ENCODE assay signal across 22 mouse cellular contexts in the genomic region with DNA sequence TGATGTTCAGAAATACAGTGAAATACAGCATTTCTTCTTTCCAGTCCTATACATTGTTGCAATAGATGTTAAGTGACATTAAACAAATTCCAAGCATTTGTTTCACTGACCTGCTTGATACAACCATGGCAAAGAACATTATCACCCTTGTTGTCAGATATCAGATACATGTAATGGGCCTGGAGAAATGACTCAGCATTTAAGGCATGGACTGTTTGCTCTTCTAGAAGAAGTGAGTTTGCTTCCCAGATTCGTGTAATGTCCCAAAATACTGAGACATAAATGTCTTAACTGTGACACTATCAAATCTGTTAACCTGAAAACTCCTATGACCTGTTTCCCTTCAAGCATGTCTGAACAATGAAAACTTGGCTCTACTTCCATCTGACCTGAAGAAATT. TPM values are rescaled to one million over a fixed set of nuclear protein-coding genes. Genes with fewer than 3 reads are reported as not detected.
DNase-seq lines count a peak whose midpoint lies in the region; ATAC-seq and TF ChIP-seq lines count a peak whose summit lies in the region.
"Had no signal": no experiment of that assay in that cellular context is flagged by ENCODE, and none has a peak within 500 bp of the region (broad histone marks: within the 10 kb centered on the region; RNA-seq: fewer than 3 reads in every experiment).

No protein-coding gene starts in this region.

- H3K36me3 ChIP-seq in liver, embryonic 13.5 days = no peaks in the 10 kb centered on the region
- no peaks in the 10 kb centered on the region for H3K36me3 ChIP-seq in liver, embryonic 11.5 days (ENCODE audit: control insufficient read depth, insufficient read depth, low read length)
- H3K36me3 ChIP-seq in CH12.LX (replicated peaks in 1 of 2; ENCODE audit: control insufficient read depth in 1 of 2, insufficient read depth in 1 of 2, low read length in 1 of 2) = peaks cover 3 to 37% of the 10 kb centered on the region in 2 experiments
- H3K36me3 ChIP-seq in small intestine, adult 2 months (ENCODE audit: control insufficient read depth, insufficient read depth, low read length) = no peaks in the 10 kb centered on the region
- H3K36me3 ChIP-seq: embryonic facial prominence, embryonic 10.5 days; embryonic facial prominence, embryonic 12.5 days; forebrain, embryonic 15.5 days had no signal

- no peak overlapping the region for H3K9ac ChIP-seq in liver, embryonic 13.5 days
- H3K9ac ChIP-seq in liver, embryonic 11.5 days (ENCODE audit: low read depth, low read length) = no peak overlapping the region
- 0 out of 2 replicates have a peak overlapping the region, but pooled peaks have one; percentile 25 for H3K9ac ChIP-seq in CH12.LX (ENCODE audit: insufficient read depth, low read depth)
- H3K9ac ChIP-seq: embryonic facial prominence, embryonic 12.5 days; forebrain, embryonic 13.5 days; forebrain, embryonic 15.5 days; forebrain, postnatal 0 days had no signal

- no peak for ATAC-seq in liver, embryonic 13.5 days (ENCODE audit: low read depth)
- ATAC-seq in liver, embryonic 11.5 days (replicated peaks; ENCODE audit: low FRiP score) = no peak
- ATAC-seq in inflammation-experienced regulatory T-cells, adult 6 months = no peak
- ATAC-seq: activated CD4-positive, CD25-positive, alpha-beta regulatory T cell, adult 4 months; CD4-positive, CD25-positive, alpha-beta regulatory T cell, adult 4 months; forebrain, embryonic 13.5 days; forebrain, embryonic 15.5 days; forebrain, postnatal 0 days; Patski had no signal

- H3K4me2 ChIP-seq in liver, embryonic 13.5 days = no peak overlapping the region
- no peak overlapping the region for H3K4me2 ChIP-seq in liver, embryonic 11.5 days
- H3K4me2 ChIP-seq in CH12.LX (ENCODE audit: insufficient read depth, low read depth, poor library complexity, severe bottlenecking) = no peak overlapping the region
- H3K4me2 ChIP-seq: embryonic facial prominence, embryonic 12.5 days; forebrain, embryonic 13.5 days; forebrain, embryonic 15.5 days had no signal

- H3K27me3 ChIP-seq in liver, embryonic 13.5 days = no peaks in the 10 kb centered on the region
- no peaks in the 10 kb centered on the region for H3K27me3 ChIP-seq in liver, embryonic 11.5 days (replicated peaks; ENCODE audit: control insufficient read depth, insufficient read depth, low read length)
- no peaks in the 10 kb centered on the region for H3K27me3 ChIP-seq in CH12.LX (replicated peaks)
- no peaks in the 10 kb centered on the region for H3K27me3 ChIP-seq in small intestine, adult 2 months (ENCODE audit: control insufficient read depth, insufficient read depth, low read length)
- H3K27me3 ChIP-seq: embryonic facial prominence, embryonic 12.5 days; forebrain, embryonic 13.5 days; forebrain, embryonic 15.5 days had no signal

- no peaks in the 10 kb centered on the region for H3K9me3 ChIP-seq in liver, embryonic 13.5 days (replicated peaks)
- no peaks in the 10 kb centered on the region for H3K9me3 ChIP-seq in liver, embryonic 11.5 days (ENCODE audit: control insufficient read depth, low read length)
- no peaks in the 10 kb centered on the region for H3K9me3 ChIP-seq in CH12.LX (replicated peaks; ENCODE audit: low read length)
- H3K9me3 ChIP-seq: embryonic facial prominence, embryonic 10.5 days; embryonic facial prominence, embryonic 12.5 days; forebrain, embryonic 13.5 days; forebrain, embryonic 15.5 days had no signal

- no peak for TF ChIP-seq EP300 in CH12.LX (IDR thresholded peaks at IDR 0.05; ENCODE audit: low read length)

- no peak for TF ChIP-seq RAD21 in CH12.LX (IDR thresholded peaks at IDR 0.05; ENCODE audit: low read depth, low read length)

- no peak for DNase-seq in liver, embryonic 13.5 days
- no peak for DNase-seq in liver, embryonic 11.5 days (ENCODE audit: low spot score)
- DNase-seq in CH12.LX (ENCODE audit: extremely low read depth) = no peak
- DNase-seq: adrenal gland, adult 8-10 months; adrenal gland, postnatal 14 days; adrenal gland, postnatal 36 days; B cell, adult 2 months; cerebellum, adult 11-12 months; cerebellum, adult 2 months; cerebellum, adult 9-10 months; cerebellum, postnatal 10 days; cerebellum, postnatal 25 days; forebrain, postnatal 0 days had no signal

- TF ChIP-seq POLR2A in CH12.LX (IDR thresholded peaks at IDR 0.05; ENCODE audit: low read depth, low read length) = no peak
- no peak for TF ChIP-seq POLR2A in small intestine, adult 2 months (IDR thresholded peaks at IDR 0.05; ENCODE audit: low read depth, low read length)

- H3K4me1 ChIP-seq in liver, embryonic 13.5 days (replicated peaks) = peaks cover 35% of the 10 kb centered on the region
- H3K4me1 ChIP-seq in liver, embryonic 11.5 days (replicated peaks; ENCODE audit: control insufficient read depth, insufficient read depth, low read length) = 0 out of 2 replicates have a peak, but pooled peaks cover 1% of the 10 kb centered on the region
- peaks cover 49 to 91% of the 10 kb centered on the region in 2 experiments for H3K4me1 ChIP-seq in CH12.LX (ENCODE audit: control insufficient read depth in 1 of 2, insufficient read depth in 2 of 2)
- H3K4me1 ChIP-seq in small intestine, adult 2 months (ENCODE audit: control insufficient read depth, insufficient read depth, insufficient read length, low read length) = no peaks in the 10 kb centered on the region; the same call in 1 of the 2 replicates
- H3K4me1 ChIP-seq: embryonic facial prominence, embryonic 10.5 days; forebrain, embryonic 13.5 days; forebrain, embryonic 15.5 days had no signal

- dilution Hi-C loops in CH12.LX (cut with MboI; ENCODE audit: extremely low pct_ligation_motif_present, extremely low pct_unique_long_range_greater_than_20kb, low sequenced_read_pairs) = no loop called here

- no peak overlapping the region for H3K4me3 ChIP-seq in liver, embryonic 13.5 days (replicated peaks)
- no peak overlapping the region for H3K4me3 ChIP-seq in liver, embryonic 11.5 days (ENCODE audit: low read depth, low read length)
- no peak overlapping the region for H3K4me3 ChIP-seq in CH12.LX (replicated peaks in 1 of 3; ENCODE audit: low read depth in 2 of 3, low read length in 2 of 3, poor library complexity in 1 of 3)
- H3K4me3 ChIP-seq in small intestine, adult 2 months (ENCODE audit: low read depth, low read length) = no peak overlapping the region
- H3K4me3 ChIP-seq: embryonic facial prominence, embryonic 10.5 days; embryonic facial prominence, embryonic 12.5 days; forebrain, embryonic 13.5 days; forebrain, embryonic 15.5 days had no signal

- H3K27ac ChIP-seq in liver, embryonic 13.5 days = peak overlapping the region; percentile 21; the same call in 1 of the 2 replicates
- no peak overlapping the region for H3K27ac ChIP-seq in liver, embryonic 11.5 days (ENCODE audit: low read depth, low read length)
- H3K27ac ChIP-seq in CH12.LX (ENCODE audit: insufficient read depth, low read depth) = peak overlapping the region; percentile 84
- H3K27ac ChIP-seq in small intestine, adult 2 months (ENCODE audit: insufficient read depth, low read depth, low read length) = peak overlapping the region; percentile 44
- H3K27ac ChIP-seq: embryonic facial prominence, embryonic 10.5 days; embryonic facial prominence, embryonic 12.5 days; forebrain, embryonic 13.5 days; forebrain, embryonic 15.5 days had no signal

- WGBS in liver, embryonic 13.5 days (ENCODE audit: insufficient replicate concordance) = 38% methylated on average over 1 of the region's 1 CpGs
- 66% methylated on average over 1 of the region's 1 CpGs for WGBS in liver, embryonic 11.5 days
- 28% methylated on average over 1 of the region's 1 CpGs for WGBS in small intestine, adult 2 months

- peaks cover 9% of the 10 kb centered on the region for H3K79me2 ChIP-seq in CH12.LX (replicated peaks; ENCODE audit: control insufficient read depth, extremely low read depth, insufficient read depth, poor library complexity, severe bottlenecking)

- in situ Hi-C loops in CH12.LX (cut with MboI; ENCODE audit: low pct_ligation_motif_present, low pct_unique_long_range_greater_than_20kb, low sequenced_read_pairs) = no loop called here

- TF ChIP-seq CTCF in CH12.LX (conservative IDR thresholded peaks at IDR 0.05 in 1 of 2, IDR thresholded peaks at IDR 0.05 in 1 of 2; ENCODE audit: low read depth in 2 of 2, low read length in 2 of 2) = no peak
- no peak for TF ChIP-seq CTCF in small intestine, adult 2 months (IDR thresholded peaks at IDR 0.05; ENCODE audit: extremely low read depth, insufficient read length, insufficient replicate concordance, low read depth, low read length)

TF ChIP-seq in CH12.LX, 34 proteins besides CTCF, POLR2A, EP300 and RAD21:
- no peak for TF ChIP-seq ZNF384 (IDR thresholded peaks at IDR 0.05; ENCODE audit: low read depth, low read length)
- TF ChIP-seq MAFK (IDR thresholded peaks at IDR 0.05; ENCODE audit: insufficient replicate concordance, low read length) = peak; percentile 57; the same call in 1 of the 2 replicates

RNA-seq across cellular contexts. Expression of a gene that starts 52.6 kb away (rescaled TPM):
- 3.7 and 4.5 TPM in 2 replicates for polyA plus RNA-seq in liver, embryonic 13.5 days (2015; fragmentation: Nextera tagmentation; extraction: Ambion mirVana)
- polyA plus RNA-seq in liver, embryonic 11.5 days (2014; fragmentation: Nextera tagmentation; extraction: Ambion mirVana) = 6.5 and 8.6 TPM in 2 replicates
- total RNA-seq in CH12.LX (2012; rRNA removed) = 55.7 and 76.1 TPM in 2 replicates
- 61.8 and 65.1 TPM in 2 replicates for total RNA-seq in CH12.LX (2014; rRNA removed)
- polyA plus RNA-seq in CH12.LX (2012; ENCODE audit: insufficient read length, low read depth) = 57.8 and 68.9 TPM in 2 replicates
- 7.3 and 12.9 TPM in 2 replicates for polyA plus RNA-seq in small intestine, adult 2 months (2012; rRNA removed)
- polyA plus RNA-seq in inflammation-experienced regulatory T-cells, adult 6 months (2017; shearing (Covaris generic)) = 10 to 100 TPM in 1 of 3 experiments, 1 to 10 TPM in 2; 4.9 to 11.5 (median 6.1) TPM
